Mouse (Mus musculus) liver, embryonic 14.5 days (tissue): Measurements from ENCODE around the gene H3f3b. TPM values are rescaled to one million over a fixed set of nuclear protein-coding genes. Genes with fewer than 3 reads are reported as not detected.
A peak's percentile ranks its signal among the peaks of the same experiment; 100 is the strongest.

Experiments used
- ATAC-seq: fragments of 200-750 bp; cut with Nextera tagmentation; 2 replicates; pipeline ENCODE4 v1.8.0; 2017; ENCODE audit warnings: moderate number of reproducible peaks, mild to moderate bottlenecking, moderate library complexity; ENCODE audit not compliant: insufficient read depth
- DNase-seq, 3 experiments: peaks; one replicate each; pipeline ENCODE4 v3.0.0-alpha.2; 2012 to 2013; ENCODE audit warnings: low read depth in 3 of 3, low spot score in 3 of 3
- H3K27ac ChIP-seq: fragments of 300-500 bp; sonication (generic); 2 replicates; pipeline ENCODE4 v1.5.1; 2014; ENCODE audit warnings: moderate library complexity, mild to moderate bottlenecking, control low read depth, inconsistent platforms
- H3K27me3 ChIP-seq: fragments of 300-500 bp; sonication (generic); 2 replicates; pipeline ENCODE4 v1.6.1; 2014; ENCODE audit warnings: mild to moderate bottlenecking, low read length, moderate library complexity; ENCODE audit not compliant: control insufficient read depth, insufficient read depth
- H3K36me3 ChIP-seq: fragments of 300-500 bp; sonication (generic); replicated peaks from 2 replicates; pipeline ENCODE4 v1.6.1; 2014; ENCODE audit warnings: low read depth; ENCODE audit not compliant: control insufficient read depth, insufficient read depth
- H3K4me1 ChIP-seq, 2 experiments: fragments of 200-500 bp in 1 of 2; fragments of 300-500 bp in 1 of 2; sonication (generic) in 1 of 2; replicated peaks; 2 replicates each; pipeline ENCODE4 v1.6.1; 2012 to 2014; ENCODE audit warnings: antibody characterized with exemption in 1 of 2, inconsistent platforms in 1 of 2, low read length in 1 of 2; ENCODE audit not compliant: control insufficient read depth in 2 of 2, insufficient read depth in 2 of 2
- H3K4me2 ChIP-seq: fragments of 300-500 bp; sonication (generic); 2 replicates; pipeline ENCODE4 v1.6.1; 2014; ENCODE audit warnings: low read depth, mild to moderate bottlenecking, control low read depth, moderate library complexity
- H3K4me3 ChIP-seq, 2 experiments: fragments of 200-500 bp in 1 of 2; fragments of 300-500 bp in 1 of 2; sonication (generic) in 1 of 2; 2 replicates each; pipeline ENCODE4 v1.5.1; 2012 to 2014; ENCODE audit warnings: low read depth in 2 of 2, low read length in 2 of 2, mild to moderate bottlenecking in 2 of 2, control low read depth in 1 of 2, inconsistent platforms in 1 of 2, moderate library complexity in 1 of 2; ENCODE audit not compliant: insufficient read depth in 1 of 2
- H3K9ac ChIP-seq: fragments of 300-500 bp; sonication (generic); replicated peaks from 2 replicates; pipeline ENCODE4 v1.6.1; 2014; ENCODE audit warnings: mild to moderate bottlenecking, control low read depth, moderate library complexity
- H3K9me3 ChIP-seq: fragments of 300-500 bp; sonication (generic); 2 replicates; pipeline ENCODE4 v1.6.1; 2016; ENCODE audit warnings: low read length, mixed read lengths; ENCODE audit not compliant: control insufficient read depth
- CTCF ChIP-seq: IDR thresholded peaks from 2 replicates; pipeline ENCODE4 v1.5.1; 2016; ENCODE audit warnings: antibody characterized with exemption, low read depth, control low read depth
- EP300 ChIP-seq: IDR thresholded peaks from 2 replicates; pipeline ENCODE4 v1.6.1; 2016; ENCODE audit warnings: antibody characterized with exemption, low read depth
- WGBS: fragments of 180-500 bp; shearing (Covaris S2); extraction: QIAGEN DNeasy Blood & Tissue Kit; methylation state at CpG from one replicate; pipeline ENCODE4 v1.1.7; 2014; ENCODE audit not compliant: insufficient replicate concordance; 5-methylcytosine and 5-hydroxymethylcytosine counted together
- polyA plus RNA-seq, 2 experiments: library from polyadenylated mRNA; depleted of rRNA in 1 of 2; stranded (reverse) in 1 of 2; unstranded in 1 of 2; fragments of >200 nt; fragmentation: Nextera tagmentation in 1 of 2; extraction: Ambion mirVana in 1 of 2; gene quantifications; 2 replicates each; pipeline versions ENCODE4 v1.2.1 to v1.2.3; 2012 to 2014

The H3f3b gene
- polyA plus RNA-seq, 2 experiments = 248 to 651 TPM

DNA sequence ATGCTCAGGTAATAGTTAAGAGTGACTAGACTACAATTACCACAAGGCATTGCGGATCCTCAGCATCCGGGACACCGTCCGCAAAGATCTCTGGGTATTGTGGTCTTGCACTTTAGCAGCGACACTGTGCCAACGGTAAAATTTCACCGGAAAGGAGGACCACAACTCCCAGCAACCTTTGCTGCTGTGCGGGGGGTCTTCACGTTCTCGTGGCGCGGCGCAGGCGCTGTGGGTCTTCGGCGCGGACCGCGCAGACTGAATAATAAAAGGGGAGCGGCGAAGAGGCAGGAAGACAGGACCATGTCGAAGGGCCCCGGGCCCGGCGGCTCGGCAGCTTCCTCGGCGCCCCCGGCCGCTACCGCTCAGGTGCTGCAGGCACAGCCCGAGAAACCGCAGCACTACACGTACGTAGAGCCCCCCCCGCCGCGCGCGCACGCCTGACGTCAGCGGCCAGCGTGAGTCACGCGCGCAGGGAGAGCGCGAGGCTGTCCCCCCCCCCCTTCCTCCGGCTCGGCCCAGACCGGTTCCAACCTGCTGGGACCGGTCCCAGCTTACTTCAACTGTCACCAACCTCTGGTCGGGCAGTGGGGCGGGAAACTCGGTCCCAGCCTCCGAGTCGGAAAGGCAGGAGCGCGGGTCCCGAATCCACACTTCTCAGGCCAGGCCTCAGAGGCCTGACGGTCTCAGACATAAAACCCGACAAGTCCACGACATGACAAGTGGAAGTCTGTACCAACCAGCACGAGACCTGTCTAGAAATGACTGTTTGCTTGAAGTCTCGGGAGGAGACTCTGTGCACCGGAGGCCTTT lies 2.5 kb upstream of the H3f3b start, which contains the start of gene Unk:
TSS of gene Unk (plus strand) at position 235 of the 810 bp plus-strand sequence.
- Histone ChIP-seq H3K9ac (peak within 1 kb of the TSS; percentile 100), H3K4me1 (peaks cover 10 to 30% of the 10 kb centered on the region in 2 experiments), H3K27ac (peak within 1 kb of the TSS; percentile 97), H3K9me3 (no peaks in the 10 kb centered on the region), H3K4me3 (peak within 1 kb of the TSS; percentile 71 to 85), H3K36me3 (no peaks in the 10 kb centered on the region; the same call in 1 of the 2 replicates), H3K27me3 (no peaks in the 10 kb centered on the region), H3K4me2 (peak within 1 kb of the TSS; percentile 100)
- TF ChIP-seq EP300 (peak; percentile 92), CTCF (no peak)
- DNase-seq (peak; percentile 95 to 96 (median 96)), ATAC-seq (peak; percentile 92)
- WGBS = under 1% methylated on average over 64 of the region's 67 CpGs

GRCm38 (mm10) chr11:116029086-116029865 lies 1.5 kb upstream of the H3f3b start:
- ATAC-seq (no peak), DNase-seq (no peak)
- WGBS = 52% methylated on average over 6 of the region's 6 CpGs
- Histone ChIP-seq H3K27ac (peak overlapping the region; percentile 97), H3K9me3 (no peaks in the 10 kb centered on the region), H3K4me2 (peak overlapping the region; percentile 100), H3K36me3 (no peaks in the 10 kb centered on the region; the same call in 1 of the 2 replicates), H3K9ac (peak overlapping the region; percentile 100), H3K27me3 (no peaks in the 10 kb centered on the region), H3K4me3 (peak overlapping the region; percentile 71 to 85), H3K4me1 (peaks cover 13 to 33% of the 10 kb centered on the region in 2 experiments)
- no peak for TF ChIP-seq CTCF
- no peak for TF ChIP-seq EP300

DNA sequence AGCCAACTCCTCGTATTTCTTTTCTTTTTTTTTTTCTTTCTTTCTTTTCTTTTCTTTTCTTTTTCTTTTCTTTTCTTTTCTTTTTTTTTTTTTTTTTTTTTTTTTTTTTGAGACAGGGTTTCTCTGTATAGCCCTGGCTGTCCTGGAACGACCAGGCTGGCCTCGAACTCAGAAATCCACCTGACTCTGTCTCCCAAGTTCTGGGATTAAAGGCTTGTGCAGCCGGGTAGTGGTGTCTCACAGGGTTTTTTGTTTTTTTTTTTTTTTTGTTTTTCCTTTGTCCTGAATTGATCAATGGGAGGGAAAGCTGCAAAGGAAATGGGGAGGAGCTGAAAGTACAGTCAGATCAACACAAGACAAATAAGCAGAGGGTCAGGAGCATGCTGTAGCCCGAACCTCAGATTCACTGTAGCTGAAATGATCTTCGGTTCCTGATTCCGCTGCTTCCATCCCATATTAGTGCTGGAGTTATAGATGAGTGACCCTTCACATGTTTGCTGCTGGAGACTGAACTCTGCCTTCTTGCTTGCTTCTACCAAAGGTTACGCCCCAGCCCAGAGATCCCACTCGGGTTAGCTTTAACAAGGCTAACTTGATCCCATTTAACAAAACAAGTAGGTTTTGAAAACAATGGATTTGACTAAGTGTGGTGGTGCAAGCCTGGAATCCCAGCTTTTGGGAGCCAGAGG lies 559 bp upstream of the H3f3b start:
- DNase-seq = no peak
- no peak for TF ChIP-seq EP300
- TF ChIP-seq CTCF = no peak
- 71% methylated on average over 9 of the region's 9 CpGs for WGBS
- H3K27ac ChIP-seq = 0 out of 2 replicates have a peak overlapping the region, but pooled peaks have one; percentile 18
- peaks cover 13 to 33% of the 10 kb centered on the region in 2 experiments for H3K4me1 ChIP-seq
- no peak overlapping the region for H3K4me3 ChIP-seq
- peaks cover 3% of the 10 kb centered on the region for H3K36me3 ChIP-seq
- no peaks in the 10 kb centered on the region for H3K27me3 ChIP-seq
- no peak for ATAC-seq
- 0 out of 2 replicates have a peak overlapping the region, but pooled peaks have one; percentile 11 for H3K4me2 ChIP-seq
- H3K9ac ChIP-seq = 0 out of 2 replicates have a peak overlapping the region, but pooled peaks have one; percentile 18
- H3K9me3 ChIP-seq = no peaks in the 10 kb centered on the region

GRCm38 (mm10) chr11:116025056-116025845 lies 2.5 kb downstream of the H3f3b start:
- H3K9ac ChIP-seq = no peak overlapping the region
- TF ChIP-seq CTCF (no peak), EP300 (no peak)
- peaks cover 9 to 15% of the 10 kb centered on the region in 2 experiments for H3K4me1 ChIP-seq

More at GRCm38 (mm10) chr11:116025056-116025845, 2.5 kb downstream of the H3f3b start:
- H3K4me3 ChIP-seq = no peak overlapping the region
- no peaks in the 10 kb centered on the region for H3K9me3 ChIP-seq
- ATAC-seq = no peak
- WGBS = 85% methylated on average over 3 of the region's 3 CpGs
- peaks cover 20% of the 10 kb centered on the region for H3K36me3 ChIP-seq
- no peak for DNase-seq
- no peak overlapping the region; the same call in 1 of the 2 replicates for H3K4me2 ChIP-seq
- peak overlapping the region; percentile 56 for H3K27ac ChIP-seq
- no peaks in the 10 kb centered on the region for H3K27me3 ChIP-seq
